Mouse (Mus musculus) embryonic facial prominence, embryonic 13.5 days (tissue): ENCODE measurements around the gene Tns3. TPM values are rescaled to one million over a fixed set of nuclear protein-coding genes. Genes with fewer than 3 reads are reported as not detected.
A peak's percentile ranks its signal among the peaks of the same experiment; 100 is the strongest.

Experiments used
- ATAC-seq: fragments of 200-750 bp; cut with Nextera tagmentation; 2 replicates; pipeline ENCODE4 v1.8.0; 2017; ENCODE audit warnings: low read depth; ENCODE audit not compliant: insufficient number of reproducible peaks, insufficient read depth, low FRiP score, low TSS enrichment
- H3K27ac ChIP-seq: fragments of 300-500 bp; sonication (generic); 2 replicates; pipeline ENCODE4 v1.5.1; 2015; ENCODE audit warnings: moderate library complexity, mild to moderate bottlenecking, inconsistent platforms
- H3K27me3 ChIP-seq: fragments of 300-500 bp; sonication (generic); 2 replicates; pipeline ENCODE4 v1.6.1; 2015; ENCODE audit warnings: mild to moderate bottlenecking, inconsistent platforms
- H3K36me3 ChIP-seq: fragments of 300-500 bp; sonication (generic); 2 replicates; pipeline ENCODE4 v1.6.1; 2015; ENCODE audit warnings: mild to moderate bottlenecking, inconsistent platforms
- H3K4me1 ChIP-seq: fragments of 300-500 bp; sonication (generic); 2 replicates; pipeline ENCODE4 v1.6.1; 2015; ENCODE audit warnings: inconsistent platforms
- H3K4me2 ChIP-seq: fragments of 300-500 bp; sonication (generic); 2 replicates; pipeline ENCODE4 v1.6.1; 2015; ENCODE audit warnings: moderate library complexity, mild to moderate bottlenecking, inconsistent platforms
- H3K4me3 ChIP-seq: fragments of 300-500 bp; sonication (generic); 2 replicates; pipeline ENCODE4 v1.5.1; 2015; ENCODE audit warnings: mild to moderate bottlenecking, inconsistent platforms
- H3K9ac ChIP-seq: fragments of 300-500 bp; sonication (generic); 2 replicates; pipeline ENCODE4 v1.6.1; 2015; ENCODE audit warnings: mild to moderate bottlenecking, inconsistent platforms
- H3K9me3 ChIP-seq: fragments of 300-500 bp; sonication (generic); 2 replicates; pipeline ENCODE4 v1.6.1; 2016; ENCODE audit warnings: inconsistent platforms
- WGBS: fragments of 180-500 bp; shearing (Covaris S2); methylation state at CpG from one replicate; pipeline ENCODE4 v1.1.7; 2015; ENCODE audit warnings: mixed read lengths; 5-methylcytosine and 5-hydroxymethylcytosine counted together
- polyA plus RNA-seq: library from polyadenylated mRNA; unstranded; fragments of >200 nt; fragmentation: Nextera tagmentation; extraction: Ambion mirVana; gene quantifications from 2 replicates; pipeline ENCODE4 v1.2.1, GENCODE M21; 2015

Tns3 gene
- polyA plus RNA-seq, 1 experiment from 2014 or later: 35.0 TPM

DNA sequence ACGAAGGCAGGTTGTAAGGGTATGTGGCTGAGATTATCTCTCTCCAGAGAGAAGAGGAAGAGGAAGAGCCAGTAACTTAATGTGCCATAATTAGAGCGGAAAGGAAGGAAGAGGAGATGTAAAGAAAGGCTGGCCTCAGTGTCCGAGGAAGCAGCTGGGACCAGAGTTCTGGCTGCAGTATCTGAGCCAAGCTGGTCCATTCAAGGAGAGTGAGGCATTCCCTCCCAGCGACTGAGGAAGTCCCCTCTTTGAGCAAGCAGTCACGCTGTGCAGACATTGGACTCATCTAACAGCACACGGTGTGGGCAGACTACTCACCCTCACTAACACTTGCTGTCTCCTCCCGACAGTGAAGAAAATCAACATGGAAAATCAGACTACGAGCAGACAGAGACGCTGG, 4.5 kb downstream of the Tns3 start:
- Histone ChIP-seq H3K4me3 (no peak overlapping the region), H3K4me2 (peak overlapping the region; percentile 23; the same call in 1 of the 2 replicates), H3K4me1 (peaks cover 80% of the 10 kb centered on the region), H3K9me3 (peaks cover 4% of the 10 kb centered on the region; the same call in 1 of the 2 replicates), H3K36me3 (no peaks in the 10 kb centered on the region), H3K27ac (peak overlapping the region; percentile 34; the same call in 1 of the 2 replicates), H3K27me3 (no peaks in the 10 kb centered on the region), H3K9ac (0 out of 2 replicates have a peak overlapping the region, but pooled peaks have one; percentile 22)
- 34% methylated on average over 9 of the region's 9 CpGs for WGBS
- no peak for ATAC-seq

DNA sequence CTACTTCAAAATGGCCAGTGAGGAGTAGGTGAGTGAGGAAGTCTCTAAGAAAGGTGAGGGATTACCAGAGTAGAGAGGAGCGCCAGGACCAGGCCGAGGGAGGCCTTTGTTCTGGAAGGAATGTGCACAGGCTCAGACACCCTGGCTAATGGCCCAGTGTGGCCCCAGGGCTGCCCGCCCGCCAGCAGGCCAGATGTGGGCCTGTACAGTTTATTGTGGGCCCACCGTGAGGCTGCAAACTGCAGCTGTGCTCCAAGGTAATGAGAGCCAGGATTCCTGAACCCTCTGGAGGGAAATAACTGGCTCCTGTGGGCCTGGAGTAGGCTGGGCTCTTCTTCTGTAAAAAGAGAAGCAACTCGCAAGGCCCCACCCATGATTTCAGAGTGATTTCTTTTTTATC, 5.3 kb downstream of the Tns3 start:
- WGBS: 13% methylated on average over 6 of the region's 6 CpGs
- Histone ChIP-seq H3K27ac (peak overlapping the region; percentile 74), H3K27me3 (no peaks in the 10 kb centered on the region), H3K36me3 (no peaks in the 10 kb centered on the region), H3K9me3 (peaks cover 4% of the 10 kb centered on the region; the same call in 1 of the 2 replicates), H3K9ac (no peak overlapping the region), H3K4me3 (no peak overlapping the region), H3K4me1 (peaks cover 81% of the 10 kb centered on the region), H3K4me2 (no peak overlapping the region)
- ATAC-seq: no peak

DNA sequence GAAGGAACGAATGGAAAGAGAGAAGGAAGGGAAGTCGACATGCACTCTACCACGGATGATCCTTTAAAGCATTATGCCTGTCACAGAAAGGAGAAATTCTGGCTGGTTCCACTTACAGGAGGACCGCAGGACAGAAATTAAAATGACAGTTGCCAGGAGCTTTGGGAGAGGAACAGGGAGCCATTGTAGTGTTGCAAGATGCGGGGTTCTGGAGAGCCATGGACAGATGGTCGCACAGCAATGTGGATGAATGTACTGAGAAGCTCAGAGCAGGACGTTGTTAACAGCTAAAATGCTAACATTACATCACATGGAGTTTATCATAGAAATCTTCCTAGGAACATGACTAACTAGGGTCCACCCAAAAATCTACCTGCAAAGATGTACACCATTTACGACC, 6.8 kb downstream of the Tns3 start:
- Histone ChIP-seq H3K9ac (no peak overlapping the region), H3K4me1 (peaks cover 85% of the 10 kb centered on the region), H3K9me3 (peaks cover 4% of the 10 kb centered on the region; the same call in 1 of the 2 replicates), H3K36me3 (no peaks in the 10 kb centered on the region), H3K27ac (peak overlapping the region; percentile 81), H3K27me3 (no peaks in the 10 kb centered on the region), H3K4me3 (no peak overlapping the region), H3K4me2 (no peak overlapping the region)
- no peak for ATAC-seq
- 53% methylated on average over 8 of the region's 8 CpGs for WGBS

GRCm38 (mm10) chr11:8656448-8657393, 7.6 kb downstream of the Tns3 start:
- peak; percentile 52 for ATAC-seq
- H3K4me2 ChIP-seq: peak overlapping the region; percentile 35
- 36% methylated on average over 12 of the region's 12 CpGs for WGBS

DNA sequence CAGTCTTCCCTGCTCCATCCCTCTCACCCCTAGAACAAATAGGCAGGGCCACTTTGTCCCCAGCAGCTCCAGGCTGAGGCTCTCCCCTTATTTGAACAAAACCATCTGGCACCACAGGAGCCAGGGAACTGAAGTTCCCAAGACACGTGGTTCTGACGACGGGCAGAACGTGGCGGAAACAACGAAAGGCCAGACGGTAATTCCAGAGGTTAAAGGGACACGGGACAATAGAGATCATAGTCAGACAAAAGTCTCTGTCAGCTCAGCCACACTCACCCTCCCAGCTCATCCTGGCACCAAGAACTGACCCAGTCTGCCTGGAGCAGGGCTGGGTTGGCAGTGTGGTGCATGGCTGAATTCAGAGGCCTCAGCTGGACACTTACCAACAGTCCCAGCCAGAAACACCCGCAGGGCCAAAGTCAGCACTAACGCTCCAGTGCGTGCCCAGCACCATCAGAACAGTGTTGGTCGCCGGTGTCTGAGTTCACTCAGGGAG, 10.5 kb downstream of the Tns3 start:
- Histone ChIP-seq H3K9me3 (peaks cover 4% of the 10 kb centered on the region; the same call in 1 of the 2 replicates), H3K27me3 (no peaks in the 10 kb centered on the region), H3K9ac (no peak overlapping the region), H3K4me2 (no peak overlapping the region), H3K4me3 (no peak overlapping the region), H3K4me1 (peaks cover 89% of the 10 kb centered on the region), H3K27ac (peak overlapping the region; percentile 73), H3K36me3 (no peaks in the 10 kb centered on the region)
- WGBS: 50% methylated on average over 13 of the region's 13 CpGs
- no peak for ATAC-seq

More at GRCm38 (mm10) chr11:8656448-8657393, 7.6 kb downstream of the Tns3 start:
- Histone ChIP-seq H3K9me3 (peaks cover 4% of the 10 kb centered on the region; the same call in 1 of the 2 replicates), H3K36me3 (no peaks in the 10 kb centered on the region), H3K27me3 (no peaks in the 10 kb centered on the region), H3K4me1 (peaks cover 85% of the 10 kb centered on the region), H3K27ac (peak overlapping the region; percentile 81), H3K9ac (no peak overlapping the region), H3K4me3 (no peak overlapping the region)

- ATAC-seq: no peak
- Histone ChIP-seq H3K27ac (peak overlapping the region; percentile 73), H3K4me2 (peak overlapping the region; percentile 4; the same call in 1 of the 2 replicates), H3K27me3 (no peaks in the 10 kb centered on the region), H3K9me3 (peaks cover under 1% of the 10 kb centered on the region; the same call in 1 of the 2 replicates), H3K4me1 (peaks cover 88% of the 10 kb centered on the region), H3K9ac (no peak overlapping the region), H3K4me3 (no peak overlapping the region), H3K36me3 (no peaks in the 10 kb centered on the region)
- WGBS: 42% methylated on average over 10 of the region's 10 CpGs
These were observed 11.3 kb downstream of the Tns3 start for GRCm38 (mm10) chr11:8652792-8653645.

DNA sequence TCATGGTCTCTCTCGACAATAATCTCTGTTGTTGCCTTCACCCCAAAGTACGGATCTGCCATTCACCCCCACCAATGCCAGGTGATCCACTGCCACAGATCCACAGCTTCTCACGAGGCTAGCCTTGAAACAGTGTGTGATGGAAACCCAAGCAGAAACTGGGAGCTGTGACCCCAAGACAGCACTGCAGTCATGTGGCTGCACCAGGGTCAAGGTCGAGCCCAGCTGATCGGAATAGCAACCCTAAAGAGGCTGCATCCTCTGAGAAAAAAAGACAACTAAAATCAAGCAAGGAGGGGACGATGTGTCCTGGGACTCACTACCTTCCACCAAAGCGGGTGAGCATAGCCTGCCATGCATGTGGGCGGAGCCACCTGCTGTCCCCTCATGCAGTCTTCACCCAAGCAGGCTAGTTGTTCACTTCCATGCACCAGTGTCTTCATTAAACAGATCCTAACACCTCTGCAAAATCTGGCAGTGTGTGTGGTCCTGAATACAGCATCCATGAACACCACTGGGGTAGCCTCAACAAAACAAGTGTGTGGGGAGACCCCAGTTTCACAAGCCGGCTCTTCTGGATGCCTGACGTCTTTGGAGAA, 12.1 kb downstream of the Tns3 start:
- no peak overlapping the region for H3K4me3 ChIP-seq
- 74% methylated on average over 10 of the region's 10 CpGs for WGBS
- no peak overlapping the region for H3K9ac ChIP-seq
- no peak overlapping the region; the same call in 1 of the 2 replicates for H3K4me2 ChIP-seq
- peak overlapping the region; percentile 66 for H3K27ac ChIP-seq
- no peaks in the 10 kb centered on the region for H3K27me3 ChIP-seq
- no peaks in the 10 kb centered on the region for H3K9me3 ChIP-seq
- no peak for ATAC-seq
- no peaks in the 10 kb centered on the region for H3K36me3 ChIP-seq
- H3K4me1 ChIP-seq: peaks cover 86% of the 10 kb centered on the region

- H3K36me3 ChIP-seq: no peaks in the 10 kb centered on the region
- WGBS: 88% methylated on average over 10 of the region's 10 CpGs
- peaks cover 81% of the 10 kb centered on the region for H3K4me1 ChIP-seq
- no peaks in the 10 kb centered on the region for H3K27me3 ChIP-seq
- no peak overlapping the region for H3K4me2 ChIP-seq
- no peak overlapping the region for H3K9ac ChIP-seq
- no peaks in the 10 kb centered on the region for H3K9me3 ChIP-seq
- ATAC-seq: no peak
- H3K4me3 ChIP-seq: no peak overlapping the region
- H3K27ac ChIP-seq: no peak overlapping the region
These were observed 12.8 kb downstream of the Tns3 start for GRCm38 (mm10) chr11:8651448-8652035.

DNA sequence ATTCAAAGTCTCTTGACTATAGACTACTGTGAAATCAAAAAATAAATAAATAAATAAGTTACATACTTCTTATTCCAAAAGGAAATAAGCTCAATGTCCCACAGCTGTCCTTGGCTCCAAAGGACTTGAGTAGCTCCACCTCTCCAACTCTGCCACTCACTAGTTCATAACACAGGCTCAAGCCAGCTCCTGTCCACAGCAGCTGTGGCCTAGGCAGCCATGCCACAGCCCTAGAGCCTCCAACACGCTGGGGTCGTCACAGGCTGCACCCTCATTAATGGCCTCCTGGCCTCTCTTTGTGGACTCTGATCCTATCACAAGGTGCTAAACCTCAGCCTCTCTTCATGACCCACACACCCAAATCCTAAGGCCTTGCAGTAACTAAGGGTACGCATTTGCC, 18.7 kb downstream of the Tns3 start:
- H3K9me3 ChIP-seq: no peaks in the 10 kb centered on the region
- WGBS: 90% methylated on average over 3 of the region's 3 CpGs
- H3K9ac ChIP-seq: no peak overlapping the region
- H3K4me2 ChIP-seq: no peak overlapping the region
- no peaks in the 10 kb centered on the region for H3K27me3 ChIP-seq
- no peaks in the 10 kb centered on the region for H3K36me3 ChIP-seq
- no peak overlapping the region for H3K4me3 ChIP-seq
- H3K27ac ChIP-seq: no peak overlapping the region
- no peak for ATAC-seq
- H3K4me1 ChIP-seq: peaks cover 49% of the 10 kb centered on the region

DNA sequence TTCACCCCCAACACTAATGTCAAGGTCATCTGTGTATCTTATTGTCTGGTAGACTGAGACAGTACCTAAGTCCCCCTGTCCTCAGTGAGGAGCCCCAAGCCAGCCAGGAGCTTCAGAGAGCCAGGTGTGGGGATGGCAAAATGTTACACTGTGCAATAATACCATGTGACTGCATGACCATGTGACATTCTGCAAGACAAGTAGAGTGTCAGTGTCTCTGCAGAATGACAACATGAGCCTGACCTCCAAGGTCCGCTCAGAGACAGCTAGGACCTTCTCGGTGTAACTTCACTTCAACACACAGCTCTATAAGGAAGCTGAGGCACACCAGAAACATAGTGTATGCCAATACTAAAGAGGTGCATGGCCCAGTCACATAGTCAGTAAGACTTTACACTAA, 20.1 kb downstream of the Tns3 start:
- Histone ChIP-seq H3K4me2 (no peak overlapping the region), H3K27ac (no peak overlapping the region), H3K4me3 (no peak overlapping the region), H3K9ac (no peak overlapping the region), H3K9me3 (no peaks in the 10 kb centered on the region), H3K36me3 (no peaks in the 10 kb centered on the region), H3K27me3 (no peaks in the 10 kb centered on the region), H3K4me1 (peaks cover 49% of the 10 kb centered on the region)
- 99% methylated on average over 2 of the region's 2 CpGs for WGBS
- ATAC-seq: no peak
